Mouse (Mus musculus) C2C12 (cell line): ENCODE measurements around the gene Ccdc27.

Experiments used
- CTCF ChIP-seq: IDR thresholded peaks from one replicate; pipeline ENCODE4 v1.5.1; 2011; ENCODE audit not compliant: control insufficient read depth, insufficient read depth, insufficient read length
- MAX ChIP-seq: IDR thresholded peaks from one replicate; pipeline ENCODE4 v1.6.1; 2011; ENCODE audit warnings: mild to moderate bottlenecking, control low read depth
- MYOG ChIP-seq: IDR thresholded peaks from one replicate; pipeline ENCODE4 v1.6.1; 2011; ENCODE audit not compliant: control insufficient read depth, insufficient read length; ENCODE audit errors: extremely low read depth
- USF1 ChIP-seq: IDR thresholded peaks from one replicate; pipeline ENCODE4 v1.6.1; 2011; ENCODE audit warnings: low read depth, mild to moderate bottlenecking, control low read depth, moderate library complexity

GRCm38 (mm10) chr4:154056661-154057060 lies 14.2 kb upstream of the Ccdc27 start:
- TF ChIP-seq CTCF (no peak), MAX (no peak), MYOG (no peak), USF1 (no peak)
